Mouse (Mus musculus) monocyte, adult 5-6 weeks (primary cell): Measurements from ENCODE around the gene Uhrf1bp1l. TPM values are rescaled to one million over a fixed set of nuclear protein-coding genes. Genes with fewer than 3 reads are reported as not detected.
A peak's percentile ranks its signal among the peaks of the same experiment; 100 is the strongest.
"Not testable (repeated sequence)": the region's sequence is repeated elsewhere in the genome, so short reads cannot be mapped to it uniquely, and the experiment has no call there.

Source experiments
- ATAC-seq: fragments of 153-309, 156-312 bp; replicated peaks from 2 replicates; pipeline ENCODE4 v1.8.0; 2017; ENCODE audit warnings: mild to moderate bottlenecking; ENCODE audit not compliant: low TSS enrichment, insufficient number of reproducible peaks, severe bottlenecking, poor library complexity, low FRiP score
- total RNA-seq: library from RNA; stranded (forward); fragments of 200-1000, 200-491, 200-594 nt; gene quantifications from 3 replicates; pipeline ENCODE4 v1.2.3, GENCODE M21; 2017

Gene Uhrf1bp1l
- 27.5 to 45.4 TPM (median 39.8 TPM) in 3 replicates for total RNA-seq

GRCm38 (mm10) chr10:89744871-89745665 is at the start of gene Uhrf1bp1l:
TSS of gene Uhrf1bp1l (plus strand) at chr10:89744991.
- peak; percentile 81 for ATAC-seq

- no peak for ATAC-seq
Measured at GRCm38 (mm10) chr10:89695194-89695911, 49.4 kb upstream of the Uhrf1bp1l start.

- not testable (repeated sequence) for ATAC-seq
Measured at GRCm38 (mm10) chr10:89696270-89696669, 48.5 kb upstream of the Uhrf1bp1l start.

- no peak for ATAC-seq
Measured at GRCm38 (mm10) chr10:89697956-89698355, 46.8 kb upstream of the Uhrf1bp1l start.

- ATAC-seq: no peak
Measured at GRCm38 (mm10) chr10:89703042-89703441, 41.7 kb upstream of the Uhrf1bp1l start.

GRCm38 (mm10) chr10:89707397-89707796 is 37.4 kb upstream of the Uhrf1bp1l start:
- ATAC-seq: no peak

GRCm38 (mm10) chr10:89708720-89709119 is 36.1 kb upstream of the Uhrf1bp1l start:
- no peak for ATAC-seq

- ATAC-seq: no peak
Measured at GRCm38 (mm10) chr10:89714910-89715309, 29.9 kb upstream of the Uhrf1bp1l start.

- no peak for ATAC-seq
Measured at GRCm38 (mm10) chr10:89720252-89720651, 24.5 kb upstream of the Uhrf1bp1l start.

GRCm38 (mm10) chr10:89720796-89721195 is 24.0 kb upstream of the Uhrf1bp1l start:
- no peak for ATAC-seq

GRCm38 (mm10) chr10:89722247-89723195 is 22.3 kb upstream of the Uhrf1bp1l start:
- ATAC-seq: no peak

GRCm38 (mm10) chr10:89730386-89730785 is 14.4 kb upstream of the Uhrf1bp1l start:
- no peak for ATAC-seq

GRCm38 (mm10) chr10:89731341-89731740 is 13.4 kb upstream of the Uhrf1bp1l start:
- no peak for ATAC-seq

GRCm38 (mm10) chr10:89732001-89732794 is 12.6 kb upstream of the Uhrf1bp1l start, which contains the start of gene Actr6:
TSS of gene Actr6 (minus strand) at chr10:89732295.
- ATAC-seq: peak; percentile 100

GRCm38 (mm10) chr10:89737092-89737491 is 7.7 kb upstream of the Uhrf1bp1l start:
- ATAC-seq: no peak

GRCm38 (mm10) chr10:89737887-89738286 is 6.9 kb upstream of the Uhrf1bp1l start:
- no peak for ATAC-seq

GRCm38 (mm10) chr10:89738395-89738794 is 6.4 kb upstream of the Uhrf1bp1l start:
- ATAC-seq: no peak

- ATAC-seq: no peak
Measured at GRCm38 (mm10) chr10:89739703-89740102, 5.1 kb upstream of the Uhrf1bp1l start.
